Mouse (Mus musculus) adrenal gland, adult 8-10 months (tissue): ENCODE results near the gene Wdr18. TPM values are rescaled to one million over a fixed set of nuclear protein-coding genes. Genes with fewer than 3 reads are reported as not detected.
"Not testable (repeated sequence)": the region's sequence is repeated elsewhere in the genome, so short reads cannot be mapped to it uniquely, and the experiment has no call there.

ENCODE experiments used
- DNase-seq: peaks from one replicate; pipeline ENCODE4 v3.0.0; 2022
- total RNA-seq, 4 experiments: library from RNA; stranded (reverse); gene quantifications; 2 replicates each; pipeline ENCODE4 v1.2.4; 2022

Gene Wdr18
- total RNA-seq, 4 experiments from 2014 or later, result 31.7 to 43.0 (median 36.6) TPM

DNA sequence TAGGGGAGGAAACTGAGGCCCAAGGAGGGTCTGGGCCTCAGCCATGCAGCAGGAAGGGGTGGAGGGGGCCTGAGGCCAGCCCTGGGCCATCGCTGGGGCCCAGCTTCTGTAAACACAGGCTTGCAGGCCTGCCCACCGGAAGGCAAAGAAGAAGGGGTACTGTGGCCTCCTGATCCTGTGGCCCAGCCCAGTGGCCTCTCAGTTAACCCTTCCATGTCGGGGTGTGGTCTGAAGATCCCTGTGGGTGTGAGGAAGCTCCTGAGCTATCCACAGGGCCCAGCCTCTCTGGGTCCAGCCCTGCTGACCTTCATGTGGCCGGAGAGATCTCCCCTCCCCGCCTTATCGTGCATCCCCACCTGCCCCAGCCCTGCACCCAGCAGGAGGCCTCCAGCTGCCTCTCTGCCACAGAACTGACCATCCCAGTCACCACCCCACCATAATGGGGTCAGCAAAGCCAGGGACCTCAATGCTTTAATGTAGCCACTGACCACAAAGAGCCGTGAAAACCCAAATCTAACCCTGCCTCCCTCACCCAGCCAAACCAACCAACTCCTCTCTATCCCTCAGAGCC, 13.1 kb upstream of the Wdr18 start:
- DNase-seq, result no peak

DNA sequence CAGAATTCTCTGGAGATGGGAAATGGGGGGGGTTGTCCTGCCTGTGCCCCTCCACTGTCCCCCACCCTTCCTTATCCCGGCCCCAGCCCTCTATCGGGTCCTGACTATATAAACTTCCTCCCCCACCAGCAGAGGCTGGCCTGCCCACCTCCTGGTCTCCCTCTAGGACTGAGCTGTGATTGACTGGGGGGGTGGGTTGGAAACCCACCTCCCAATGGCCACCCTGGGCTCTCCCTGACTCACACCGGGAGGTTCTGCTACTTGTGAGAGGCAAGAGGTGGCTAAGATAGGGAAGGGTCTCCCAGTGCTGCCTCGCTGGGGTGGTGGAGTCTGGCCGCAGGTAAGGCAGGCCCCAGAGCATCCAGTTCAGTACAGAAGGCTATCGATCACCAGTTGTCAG, 12.4 kb upstream of the Wdr18 start:
- no peak for DNase-seq

DNA sequence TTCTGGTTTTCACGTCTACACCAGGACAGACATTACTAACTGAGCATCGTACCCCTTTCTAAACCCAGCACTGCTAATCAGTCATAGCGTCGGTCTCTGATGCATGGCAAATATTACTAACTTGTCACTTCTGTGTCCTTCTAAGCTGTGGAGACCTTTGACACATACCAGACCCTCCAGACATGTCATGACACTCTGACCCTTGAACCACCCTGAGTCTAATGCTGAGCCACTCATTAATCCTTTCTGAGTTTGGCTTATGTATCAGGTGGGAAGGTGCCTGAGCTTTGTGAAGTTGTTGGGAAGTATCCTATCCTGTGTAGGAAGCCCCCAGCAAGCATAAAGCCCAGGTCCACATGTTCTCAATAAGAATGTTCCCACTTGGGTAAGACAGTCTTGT, 10.1 kb upstream of the Wdr18 start:
- no peak for DNase-seq

DNA sequence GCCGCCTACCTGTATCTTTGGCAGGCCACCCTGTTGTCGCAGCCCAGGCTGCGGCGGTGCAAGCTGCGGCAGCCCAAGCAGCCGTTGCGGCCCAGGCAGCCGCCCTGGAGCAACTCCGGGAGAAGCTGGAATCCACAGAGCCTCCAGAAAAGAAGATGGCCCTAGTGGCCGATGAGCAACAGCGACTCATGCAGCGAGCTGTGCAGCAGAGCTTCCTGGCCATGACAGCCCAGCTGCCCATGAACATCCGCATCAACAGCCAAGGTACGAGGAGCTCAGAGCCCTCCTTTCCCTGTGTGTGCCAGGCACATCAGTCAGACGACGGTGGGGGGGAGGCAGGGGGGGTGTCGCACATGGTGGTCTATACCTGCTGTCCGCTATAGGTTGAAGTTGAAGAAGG, 9.3 kb upstream of the Wdr18 start:
- no peak for DNase-seq

DNA sequence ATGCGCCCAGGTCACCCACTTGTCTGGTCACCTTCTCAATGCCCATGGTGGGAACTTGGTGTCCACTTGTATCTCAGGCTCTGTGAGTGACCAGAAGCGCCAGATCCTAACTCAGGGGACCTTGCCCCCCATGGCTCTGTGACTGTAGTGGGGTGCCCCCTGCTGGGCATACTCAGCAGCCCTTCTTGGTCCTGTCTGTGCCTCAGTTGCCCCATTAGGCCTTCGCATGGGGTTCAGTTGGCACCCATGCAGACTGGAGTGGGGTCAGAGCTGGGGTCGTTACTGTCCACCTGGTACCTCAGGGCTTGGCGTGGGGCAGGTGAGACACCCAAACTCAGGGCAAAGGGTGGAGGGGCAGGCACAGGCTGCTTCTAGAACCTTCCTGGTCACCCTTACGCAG, 6.0 kb upstream of the Wdr18 start:
- no peak for DNase-seq

DNA sequence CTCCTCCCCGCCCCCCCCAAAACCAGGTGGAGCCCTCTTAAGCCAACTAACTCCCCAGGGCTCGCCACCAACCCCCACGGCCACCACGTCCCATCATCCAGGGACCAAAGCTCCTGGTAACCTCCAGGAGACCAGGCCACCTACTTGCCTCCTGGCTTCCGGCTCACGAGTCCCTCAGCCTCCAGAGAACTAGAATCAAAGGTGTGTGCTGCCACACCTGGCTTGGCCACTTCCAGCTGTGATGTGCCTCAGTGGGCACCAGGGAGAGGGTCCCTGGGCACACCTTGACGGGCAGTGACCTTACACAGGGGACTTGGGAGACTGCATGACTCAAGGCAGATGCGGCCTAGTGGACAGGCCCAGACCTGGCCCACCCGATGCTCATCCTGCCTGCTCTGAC, 4.3 kb upstream of the Wdr18 start:
- DNase-seq, result no peak

DNA sequence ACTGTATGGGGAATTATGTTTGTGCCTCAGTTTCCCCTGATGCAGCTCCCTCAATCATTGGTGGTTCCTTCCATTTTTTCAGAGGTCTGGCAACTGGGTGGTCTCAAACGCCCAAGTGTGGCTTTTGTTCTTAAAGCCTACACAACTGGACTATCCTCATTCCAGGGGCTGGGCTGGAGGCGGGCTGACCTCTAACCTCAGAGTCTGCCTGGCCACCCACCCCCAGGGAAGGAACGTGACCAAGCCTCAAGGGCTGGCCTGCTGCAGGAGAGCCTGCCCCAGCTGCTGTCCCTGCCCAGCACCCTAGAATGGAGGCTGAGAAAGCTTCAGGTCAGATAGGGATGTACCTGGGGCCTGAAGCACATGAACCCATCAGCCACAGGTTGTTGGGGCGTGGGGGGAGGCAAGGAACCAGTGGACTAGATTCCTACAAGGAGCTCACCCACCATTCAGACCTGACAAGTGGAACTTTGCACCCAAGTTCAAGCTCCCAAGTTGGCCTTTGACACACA, 3.3 kb upstream of the Wdr18 start:
- no peak for DNase-seq

DNA sequence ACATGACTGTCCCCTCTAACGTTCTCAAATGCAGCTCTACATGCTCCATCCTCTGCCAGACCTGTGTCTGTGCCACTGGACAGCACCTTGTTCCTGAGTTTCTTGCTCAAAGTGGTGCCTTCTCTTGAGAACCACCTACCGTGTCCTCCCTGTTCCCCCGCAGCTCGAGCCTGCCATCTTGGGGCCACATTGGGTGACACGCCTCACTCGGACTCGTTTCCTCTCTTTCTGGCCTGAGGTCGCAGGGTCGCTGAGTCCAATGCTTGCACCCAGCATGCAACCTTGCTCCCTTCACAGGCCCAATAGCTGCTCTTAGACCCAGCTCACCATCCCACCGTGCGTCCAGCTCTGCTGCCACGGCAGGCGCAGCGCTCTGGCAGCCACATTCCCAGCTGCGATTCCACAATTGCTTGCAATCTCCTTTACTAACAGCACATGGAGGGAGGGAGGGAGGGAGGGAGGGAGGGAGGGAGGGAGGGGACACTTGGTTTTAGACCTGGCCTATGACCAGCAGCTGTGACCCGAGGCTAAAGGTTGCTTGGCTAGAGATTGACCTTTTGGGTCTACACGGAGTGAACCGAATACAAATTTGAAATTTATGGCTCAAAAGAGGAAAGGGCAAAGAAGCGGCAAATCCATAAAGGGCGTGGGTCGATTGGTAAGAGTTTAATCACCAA, 1.7 kb upstream of the Wdr18 start:
- peak; percentile 80 for DNase-seq

DNA sequence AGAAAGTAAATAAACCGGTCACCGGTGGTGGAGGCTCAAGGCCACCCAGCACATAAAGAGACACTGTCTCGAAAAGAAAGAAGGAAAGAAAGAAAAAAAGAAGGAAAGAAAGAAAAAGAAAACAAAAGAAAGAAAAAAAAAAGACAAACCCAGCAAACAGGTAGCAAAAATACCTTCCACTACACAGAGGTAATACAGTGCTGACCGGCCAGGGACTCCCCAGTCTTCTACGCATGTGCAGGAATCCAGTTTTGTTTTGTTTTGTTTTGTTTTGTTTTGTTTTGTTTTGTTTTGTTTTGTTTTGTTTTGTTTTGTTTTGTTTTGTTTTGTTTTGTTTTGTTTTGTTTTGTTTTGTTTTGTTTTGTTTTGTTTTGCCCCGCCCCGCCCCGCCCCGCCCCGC, 540 bp upstream of the Wdr18 start:
- not testable (repeated sequence) for DNase-seq

DNA sequence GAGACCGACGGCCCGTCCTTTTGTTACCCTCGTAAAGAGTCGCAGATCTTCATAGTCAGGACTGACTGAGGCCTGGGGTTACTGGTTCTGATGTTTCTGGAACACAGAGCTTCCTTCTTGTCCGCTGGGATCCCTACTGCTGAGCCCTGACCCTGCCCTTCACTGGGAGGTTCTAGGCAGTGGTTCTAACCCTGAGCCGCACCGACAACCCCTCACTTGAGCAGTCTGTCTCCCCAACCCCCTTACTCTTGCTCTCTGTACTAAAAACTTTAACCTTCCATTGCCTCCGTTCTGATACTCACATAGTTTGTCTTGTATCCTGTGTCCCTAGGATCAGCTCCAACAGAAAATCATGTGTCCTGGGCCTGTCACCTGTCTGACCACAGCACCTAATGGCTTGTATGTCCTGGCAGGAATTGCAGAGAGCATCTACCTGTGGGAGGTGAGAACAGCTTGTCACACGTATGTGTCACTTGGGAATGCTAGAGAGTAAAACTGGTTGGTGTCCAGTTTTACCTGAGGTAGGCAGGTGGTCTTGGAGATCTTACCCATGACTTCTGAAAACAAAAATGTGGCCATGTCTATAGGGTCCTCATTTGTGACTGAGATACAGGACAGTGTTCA, 831 bp downstream of the Wdr18 start:
- no peak for DNase-seq

DNA sequence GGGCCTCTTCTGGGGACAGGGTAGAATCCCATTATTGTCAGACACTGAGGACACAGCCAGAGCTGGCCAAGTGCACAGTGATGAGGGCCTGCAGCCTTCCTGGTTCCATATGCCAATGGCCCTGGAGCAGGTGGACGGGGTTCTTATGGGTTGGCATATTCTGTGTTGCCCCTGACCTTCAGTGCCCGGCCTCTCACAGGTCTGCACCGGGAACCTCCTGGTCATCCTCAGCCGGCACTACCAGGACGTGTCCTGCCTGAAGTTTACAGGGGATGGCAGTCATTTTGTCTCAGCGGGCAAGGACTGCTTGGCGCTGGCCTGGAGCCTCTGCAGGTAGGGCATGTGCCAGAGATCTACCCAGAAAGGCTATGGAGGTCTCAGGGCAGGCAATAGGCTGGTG, 4.8 kb downstream of the Wdr18 start:
- DNase-seq, result no peak

DNA sequence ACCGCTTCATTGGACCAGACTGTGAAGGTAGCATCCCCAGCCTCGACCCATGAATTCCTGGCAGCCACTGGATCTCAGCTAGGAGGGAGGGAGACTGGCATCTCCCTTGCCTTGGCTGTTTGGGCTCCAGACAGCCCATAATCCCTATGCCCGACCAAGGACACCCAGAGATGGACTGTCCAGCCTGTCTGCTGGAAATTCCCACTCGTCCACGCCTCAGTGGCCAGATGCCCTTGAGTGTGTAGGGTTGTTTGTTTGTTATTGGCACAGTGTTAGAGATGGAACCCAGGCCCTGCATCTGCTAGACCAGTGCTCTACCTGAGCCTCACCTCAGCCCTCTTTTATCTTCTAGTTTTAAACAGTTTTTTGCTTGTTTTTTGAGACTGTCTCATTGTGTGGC, 5.4 kb downstream of the Wdr18 start:
- no peak for DNase-seq

DNA sequence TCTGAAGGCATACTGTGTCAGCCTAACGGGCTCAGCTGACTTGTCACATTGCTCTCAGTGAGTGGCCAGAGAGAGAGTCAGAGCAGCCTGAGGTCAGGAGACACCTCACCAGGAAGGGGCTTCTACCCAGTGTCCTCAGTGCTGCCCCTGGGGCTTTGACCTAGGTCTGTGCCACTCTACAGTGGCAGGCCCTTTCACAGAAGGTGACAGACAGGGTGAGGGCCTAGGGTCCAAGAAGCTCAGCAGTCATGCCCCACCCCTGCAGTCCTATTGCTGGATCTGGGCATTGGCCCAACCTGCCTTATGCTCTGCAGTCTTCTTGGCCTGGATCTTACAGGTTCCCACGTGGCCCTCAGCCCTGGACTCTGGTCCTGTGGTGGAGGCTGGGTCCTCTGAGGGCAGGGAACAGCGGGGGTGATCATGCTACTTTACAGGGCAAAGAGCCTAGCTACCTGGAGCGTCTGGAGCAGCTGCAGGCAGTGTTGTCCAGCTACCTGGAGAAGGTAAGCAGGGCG, 7.0 kb downstream of the Wdr18 start:
- no peak for DNase-seq

DNA sequence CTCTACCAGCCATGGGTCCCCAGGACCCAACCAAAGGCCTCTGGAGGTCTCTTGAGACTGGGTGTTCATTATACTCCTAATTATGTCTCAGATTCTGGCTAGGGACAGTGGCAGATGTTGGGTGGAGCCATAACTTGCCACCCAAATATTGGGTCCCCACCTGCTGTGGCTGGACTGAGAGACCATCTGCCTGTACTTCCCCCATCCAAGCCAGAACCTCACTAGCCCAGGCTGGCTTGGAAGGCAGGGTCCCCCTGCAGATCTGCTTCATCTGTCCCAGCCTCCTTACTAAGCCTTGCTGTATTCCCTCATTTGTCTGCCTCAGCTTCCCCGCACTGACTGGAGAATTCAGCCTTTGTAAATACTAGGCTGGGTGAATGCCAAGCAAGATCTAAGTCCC, 8.2 kb downstream of the Wdr18 start:
- DNase-seq, result no peak

DNA sequence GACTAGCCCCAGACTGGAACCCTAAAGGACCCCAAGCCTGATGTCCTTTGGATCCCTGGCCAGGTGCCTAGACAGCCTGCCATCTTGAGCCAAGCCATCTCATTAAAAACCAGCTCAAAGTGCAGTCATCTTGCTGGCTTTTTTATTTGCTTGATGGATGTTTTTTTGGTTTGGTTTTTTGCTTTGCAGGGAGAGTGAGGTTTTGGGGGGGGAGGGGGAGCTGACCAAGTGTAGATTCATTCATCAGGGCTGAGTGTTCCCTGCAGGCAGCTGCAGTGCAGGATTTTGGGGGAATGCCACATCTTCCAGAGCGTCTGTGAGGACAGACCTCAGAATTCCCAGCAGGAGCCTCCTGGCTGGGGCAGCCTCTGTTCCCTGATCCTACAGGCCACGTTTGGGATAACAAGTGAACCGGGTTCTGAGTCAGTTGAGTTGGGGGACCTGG, 9.2 kb downstream of the Wdr18 start:
- DNase-seq, result no peak

DNA sequence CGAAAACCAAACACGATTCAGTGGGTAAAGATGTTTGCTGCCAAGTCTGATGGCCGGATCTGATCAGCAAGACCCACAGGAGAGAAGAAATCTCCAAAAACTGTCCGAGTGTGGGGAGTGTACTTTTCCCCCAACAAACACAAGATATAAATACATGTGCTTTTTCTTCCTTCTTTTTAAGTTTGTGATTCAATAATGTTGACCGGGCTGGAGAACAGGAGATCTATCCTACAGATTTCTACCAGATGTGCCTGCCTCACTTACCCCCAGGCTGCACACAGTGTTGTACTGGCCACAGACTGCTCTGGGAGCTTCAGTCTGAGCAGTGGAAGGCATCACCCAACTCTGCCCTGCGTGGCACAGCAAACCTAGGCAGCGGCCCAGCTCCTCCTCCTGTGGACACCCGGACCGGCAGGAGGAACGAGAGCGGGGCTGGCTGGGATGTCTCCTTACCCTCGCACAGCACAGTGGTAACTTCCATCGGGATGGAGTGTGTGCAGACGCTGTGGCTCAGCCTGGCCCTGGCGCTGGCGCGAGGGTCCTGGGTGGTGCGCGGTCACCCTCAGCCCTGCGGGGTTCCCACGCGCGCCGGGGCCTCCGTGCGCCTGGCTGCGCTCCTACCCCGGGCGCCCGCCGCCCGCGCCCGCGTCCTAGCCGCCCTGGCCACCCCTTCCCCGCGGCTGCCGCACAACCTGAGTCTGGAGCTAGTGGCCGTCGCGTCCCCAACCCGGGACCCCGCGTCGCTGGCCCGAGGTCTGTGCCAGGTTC, 10.6 kb downstream of the Wdr18 start, which contains the start of gene Grin3b:
Gene Grin3b (plus strand): TSS at position 301 of the 768 bp plus-strand sequence.
- DNase-seq, result no peak

DNA sequence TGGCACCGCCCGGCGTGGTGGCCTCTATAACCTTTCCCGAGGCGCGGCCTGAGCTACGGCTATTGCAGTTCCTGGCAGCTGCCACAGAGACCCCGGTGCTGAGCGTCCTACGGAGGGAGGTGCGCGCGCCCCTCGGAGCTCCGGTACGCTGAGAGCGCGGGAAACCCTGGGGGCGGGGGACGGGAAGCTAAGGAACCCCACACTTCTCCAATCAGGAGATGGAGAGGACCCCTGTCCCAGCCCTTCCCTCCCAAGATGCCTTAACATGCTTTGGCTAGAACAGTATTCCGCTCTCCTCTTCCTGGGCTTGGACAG, 11.2 kb downstream of the Wdr18 start:
- no peak for DNase-seq

DNA sequence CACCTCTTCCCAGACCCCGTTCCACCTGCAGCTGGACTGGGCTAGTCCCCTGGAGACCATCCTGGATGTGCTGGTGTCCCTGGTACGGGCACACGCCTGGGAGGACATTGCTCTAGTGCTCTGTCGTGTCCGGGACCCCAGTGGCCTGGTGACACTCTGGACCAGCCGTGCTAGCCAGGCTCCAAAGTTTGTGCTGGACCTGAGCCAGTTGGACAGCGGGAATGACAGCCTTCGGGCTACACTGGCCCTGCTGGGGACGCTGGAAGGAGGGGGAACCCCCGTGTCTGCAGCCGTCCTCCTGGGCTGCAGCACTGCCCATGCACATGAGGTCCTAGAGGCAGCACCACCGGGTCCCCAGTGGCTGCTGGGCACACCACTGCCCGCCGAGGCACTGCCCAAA, 12.9 kb downstream of the Wdr18 start:
- no peak for DNase-seq

DNA sequence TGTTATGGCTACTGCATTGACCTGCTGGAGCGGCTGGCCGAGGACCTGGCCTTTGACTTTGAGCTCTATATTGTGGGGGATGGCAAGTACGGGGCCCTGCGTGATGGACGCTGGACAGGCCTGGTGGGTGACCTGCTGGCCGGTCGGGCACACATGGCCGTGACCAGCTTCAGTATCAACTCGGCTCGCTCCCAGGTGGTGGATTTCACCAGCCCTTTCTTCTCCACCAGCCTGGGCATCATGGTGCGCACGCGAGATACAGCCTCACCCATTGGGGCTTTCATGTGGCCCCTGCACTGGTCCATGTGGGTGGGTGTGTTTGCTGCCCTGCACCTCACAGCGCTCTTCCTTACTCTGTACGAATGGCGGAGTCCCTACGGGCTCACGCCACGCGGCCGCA, 14.1 kb downstream of the Wdr18 start:
- no peak for DNase-seq

DNA sequence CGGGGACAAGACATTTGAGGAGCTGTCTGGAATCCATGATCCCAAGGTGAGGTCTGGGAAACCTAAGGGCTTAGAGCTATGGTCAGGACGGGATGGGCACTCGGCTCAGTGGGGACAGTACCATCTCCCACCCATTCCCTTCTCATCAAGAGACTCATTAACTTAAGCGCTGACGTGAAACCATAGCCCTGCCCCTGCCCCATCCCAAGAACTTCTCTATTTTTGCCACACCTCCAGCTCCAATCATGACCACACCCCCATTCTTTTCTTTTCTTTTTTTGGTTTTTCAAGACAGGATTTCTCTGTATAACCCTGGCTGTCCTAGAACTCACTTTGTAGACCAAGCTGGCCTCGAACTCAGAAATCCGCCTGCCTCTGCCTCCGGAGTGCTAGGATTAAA, 14.7 kb downstream of the Wdr18 start:
- no peak for DNase-seq

DNA sequence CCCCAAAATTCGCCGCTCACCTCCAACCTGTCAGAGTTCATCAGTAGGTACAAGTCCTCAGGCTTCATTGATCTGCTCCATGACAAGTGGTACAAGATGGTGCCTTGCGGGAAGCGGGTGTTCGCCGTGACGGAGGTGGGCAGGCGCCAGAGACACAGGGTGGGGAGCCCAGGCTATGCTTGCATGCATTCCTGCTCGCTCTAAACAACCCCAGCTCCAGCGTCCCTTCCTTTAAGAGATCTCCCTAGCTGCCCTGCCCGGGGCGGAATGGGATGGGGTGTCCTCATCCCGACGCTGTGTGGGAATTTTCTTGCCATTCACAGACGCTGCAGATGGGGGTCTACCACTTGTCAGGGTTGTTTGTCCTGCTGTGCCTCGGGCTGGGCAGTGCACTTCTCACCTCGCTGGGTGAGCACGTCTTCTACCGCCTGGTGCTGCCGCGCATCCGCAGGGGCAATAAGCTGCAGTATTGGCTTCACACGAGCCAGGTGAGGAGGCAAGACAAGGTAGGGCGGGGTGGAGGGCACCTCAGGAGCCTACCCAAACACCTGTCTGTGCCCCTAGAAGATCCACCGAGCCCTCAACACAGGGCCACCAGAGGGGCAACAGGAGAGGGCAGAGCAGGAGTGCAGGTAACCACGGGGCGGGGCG, 16.2 kb downstream of the Wdr18 start:
- DNase-seq, result no peak

DNA sequence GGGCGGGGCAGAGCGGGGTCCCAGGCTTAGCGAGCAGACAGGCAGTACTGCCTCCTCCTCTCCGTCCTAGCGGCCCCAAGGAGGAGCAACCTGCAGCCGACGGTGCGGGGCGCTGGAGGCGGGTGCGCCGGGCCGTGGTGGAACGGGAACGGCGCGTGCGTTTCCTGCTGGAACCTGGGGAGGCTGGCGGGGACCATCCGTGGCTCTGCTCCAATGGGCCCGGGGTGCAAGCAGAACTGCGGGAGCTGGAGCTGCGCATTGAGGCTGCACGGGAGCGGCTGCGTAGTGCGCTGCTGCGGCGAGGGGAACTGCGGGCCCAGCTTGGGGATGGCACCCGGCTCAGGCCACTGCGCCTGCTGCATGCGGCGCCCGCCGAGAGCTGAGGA, 16.8 kb downstream of the Wdr18 start:
- no peak for DNase-seq

DNA sequence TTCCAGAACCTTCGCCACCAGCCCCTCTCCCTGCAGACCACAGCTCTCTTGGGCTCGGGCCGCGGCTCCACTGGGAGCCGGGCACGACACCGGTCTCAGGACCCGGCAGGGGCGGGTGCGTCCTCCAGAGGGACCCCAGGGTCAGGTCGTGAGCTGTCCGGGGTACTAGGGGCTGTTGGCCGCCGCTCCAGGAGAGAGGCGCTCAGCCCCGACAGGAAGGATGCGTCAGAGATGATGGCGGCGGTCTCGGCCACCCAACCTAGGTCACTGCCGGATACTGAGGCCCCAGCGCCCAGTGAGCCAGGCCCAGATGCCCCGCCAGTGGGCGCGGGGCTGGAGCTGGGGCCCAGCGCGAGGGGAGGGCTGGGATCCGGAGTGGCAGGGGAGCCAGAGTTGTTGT, 17.4 kb downstream of the Wdr18 start:
- DNase-seq, result no peak
